Mouse (Mus musculus): ENCODE data around the gene Jmjd7. TPM values are rescaled to one million over a fixed set of nuclear protein-coding genes. Genes with fewer than 3 reads are reported as not detected.

Gene Jmjd7
- polyA plus RNA-seq, 1 experiment from 2014 or later, result 6.0 TPM

DNA sequence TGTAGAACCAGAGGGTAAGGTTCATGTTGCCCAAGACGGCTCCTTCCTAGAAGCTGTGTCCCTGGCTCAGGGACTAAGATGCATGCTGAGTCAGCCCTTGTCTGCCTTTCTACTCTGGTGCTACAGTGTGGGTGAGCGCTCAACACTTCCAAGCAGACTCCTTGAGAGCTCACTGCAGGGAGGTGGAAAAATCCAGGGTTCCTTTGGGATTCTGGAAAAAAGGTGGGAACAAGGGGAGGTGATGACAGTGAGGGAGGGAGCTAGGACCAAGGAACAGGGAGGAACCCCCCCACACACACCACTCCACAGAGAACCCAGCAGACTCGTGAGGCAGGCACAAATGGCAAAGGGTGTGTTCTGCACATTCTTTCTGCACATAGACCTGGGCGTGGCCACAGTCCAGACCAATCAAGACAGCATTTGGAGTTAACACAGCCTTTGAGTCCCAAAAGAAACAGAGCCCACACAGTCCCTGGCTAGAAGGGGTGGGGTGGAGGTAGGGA is 16.9 kb downstream of the Jmjd7 start:
- WGBS (ENCODE audit: insufficient replicate concordance), result 39% methylated on average over 4 of the region's 4 CpGs
- Histone ChIP-seq H3K27me3 (no peaks in the 10 kb centered on the region), H3K4me3 (replicated peaks) (no peak overlapping the region), H3K4me2 (no peak overlapping the region), H3K9me3 (replicated peaks) (no peaks in the 10 kb centered on the region), H3K9ac (no peak overlapping the region), H3K36me3 (replicated peaks) (peaks cover 10% of the 10 kb centered on the region; the same call in 1 of the 2 replicates), H3K27ac (replicated peaks) (no peak overlapping the region), H3K4me1 (replicated peaks) (peaks cover 3% of the 10 kb centered on the region; the same call in 1 of the 2 replicates)
- no peak for ATAC-seq (ENCODE audit: insufficient read depth)

DNA sequence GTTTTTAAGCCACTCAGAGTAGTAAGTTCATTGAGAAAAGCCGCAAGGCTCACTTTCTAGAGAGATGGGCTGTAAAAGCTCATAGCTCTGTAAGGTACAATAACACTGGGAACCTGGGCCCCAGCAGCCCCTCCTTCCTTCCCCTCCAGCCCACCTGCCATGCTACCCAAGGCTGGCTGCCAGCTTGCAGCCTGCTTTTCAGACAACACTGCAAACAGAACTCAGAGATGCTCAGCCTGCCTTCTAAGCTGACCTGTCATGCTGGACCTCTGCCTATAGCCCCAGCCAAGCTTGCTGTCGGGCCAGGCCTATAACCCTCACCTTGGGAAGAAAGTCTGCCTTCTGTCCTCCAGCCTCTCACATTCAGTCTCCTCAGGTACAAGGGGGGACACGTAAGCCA is 17.4 kb downstream of the Jmjd7 start:
- H3K4me2 ChIP-seq, result no peak overlapping the region
- 60% methylated on average over 3 of the region's 3 CpGs for WGBS (ENCODE audit: insufficient replicate concordance)
- H3K27me3 ChIP-seq, result no peaks in the 10 kb centered on the region
- peaks cover 10% of the 10 kb centered on the region; the same call in 1 of the 2 replicates for H3K36me3 ChIP-seq (replicated peaks)
- H3K4me1 ChIP-seq (replicated peaks), result peaks cover 3% of the 10 kb centered on the region; the same call in 1 of the 2 replicates
- H3K9me3 ChIP-seq (replicated peaks), result no peaks in the 10 kb centered on the region
- H3K9ac ChIP-seq, result no peak overlapping the region
- no peak for ATAC-seq (ENCODE audit: insufficient read depth)
- no peak overlapping the region for H3K4me3 ChIP-seq (replicated peaks)
- no peak overlapping the region for H3K27ac ChIP-seq (replicated peaks)

DNA sequence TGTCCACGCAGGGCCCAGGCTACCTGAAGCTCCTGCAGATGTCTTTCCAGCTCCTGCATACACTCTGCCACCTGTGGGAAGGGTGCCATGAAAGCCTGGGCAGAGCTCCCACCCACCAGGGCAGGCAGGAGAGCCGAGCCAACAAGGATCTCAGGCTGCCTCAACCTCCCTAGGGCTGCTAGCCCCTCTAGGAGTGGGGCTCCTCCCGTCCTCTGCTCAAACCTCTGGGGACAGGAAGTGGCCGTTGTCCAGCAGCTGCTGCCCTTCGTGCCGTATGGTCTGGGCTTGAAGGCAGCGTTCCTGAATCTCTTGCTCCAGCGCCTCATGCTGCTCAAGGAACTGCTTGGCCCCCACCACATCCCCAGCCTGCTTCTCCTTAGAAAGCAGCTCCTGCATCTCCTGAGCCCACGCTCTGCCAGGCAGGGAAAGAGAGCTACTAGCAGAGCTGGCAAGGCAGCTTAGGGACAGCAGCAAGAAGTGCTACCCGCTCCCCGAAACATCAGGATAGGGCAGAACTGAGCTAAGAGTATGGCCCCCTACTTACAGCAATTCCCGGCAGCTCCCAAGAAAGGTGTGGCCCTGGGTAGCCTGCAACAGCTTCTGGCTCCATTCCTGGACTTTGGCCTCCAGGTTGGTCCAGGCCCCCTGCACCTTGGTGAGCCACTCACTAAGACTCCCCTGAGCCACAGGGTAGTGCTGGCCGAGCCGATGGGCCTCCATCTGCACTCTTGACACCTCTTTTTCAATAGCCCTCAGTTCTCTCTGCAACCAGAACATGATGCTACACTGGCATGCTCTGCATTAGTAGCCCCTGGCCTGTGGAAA is 19.4 kb downstream of the Jmjd7 start:
- Histone ChIP-seq H3K36me3 (replicated peaks) (peaks cover 4% of the 10 kb centered on the region; the same call in 1 of the 2 replicates), H3K9me3 (replicated peaks) (no peaks in the 10 kb centered on the region), H3K27ac (replicated peaks) (no peak overlapping the region), H3K4me1 (replicated peaks) (peaks cover 3% of the 10 kb centered on the region; the same call in 1 of the 2 replicates), H3K9ac (no peak overlapping the region), H3K4me2 (no peak overlapping the region), H3K4me3 (replicated peaks) (no peak overlapping the region), H3K27me3 (no peaks in the 10 kb centered on the region)
- 56% methylated on average over 14 of the region's 14 CpGs for WGBS (ENCODE audit: insufficient replicate concordance)
- no peak for ATAC-seq (ENCODE audit: insufficient read depth)

DNA sequence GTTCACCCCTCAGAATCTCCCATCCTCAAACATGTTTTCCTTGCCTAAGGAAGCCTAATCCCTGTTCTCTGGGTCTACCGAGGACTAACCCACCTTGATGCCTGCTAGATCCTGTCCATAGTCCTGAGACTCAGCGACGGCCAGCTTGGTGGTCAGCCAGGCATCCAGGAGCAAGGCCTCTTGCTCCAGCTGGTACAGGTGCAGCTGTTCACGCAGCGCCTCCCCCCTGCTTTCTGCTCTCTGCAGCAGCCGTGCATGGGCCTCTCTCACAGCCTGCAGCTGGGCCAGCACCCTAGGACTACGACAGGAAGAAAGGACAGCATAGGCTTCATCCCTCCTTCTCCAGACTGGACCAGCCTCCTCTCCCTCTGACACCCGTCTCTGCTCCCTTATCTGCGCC is 20.9 kb downstream of the Jmjd7 start:
- Histone ChIP-seq H3K9ac (no peak overlapping the region), H3K4me1 (replicated peaks) (peaks cover 3% of the 10 kb centered on the region; the same call in 1 of the 2 replicates), H3K9me3 (replicated peaks) (no peaks in the 10 kb centered on the region), H3K27me3 (no peaks in the 10 kb centered on the region), H3K27ac (replicated peaks) (no peak overlapping the region), H3K4me3 (replicated peaks) (no peak overlapping the region), H3K4me2 (no peak overlapping the region), H3K36me3 (replicated peaks) (no peaks in the 10 kb centered on the region)
- 62% methylated on average over 9 of the region's 9 CpGs for WGBS (ENCODE audit: insufficient replicate concordance)
- no peak for ATAC-seq (ENCODE audit: insufficient read depth)

DNA sequence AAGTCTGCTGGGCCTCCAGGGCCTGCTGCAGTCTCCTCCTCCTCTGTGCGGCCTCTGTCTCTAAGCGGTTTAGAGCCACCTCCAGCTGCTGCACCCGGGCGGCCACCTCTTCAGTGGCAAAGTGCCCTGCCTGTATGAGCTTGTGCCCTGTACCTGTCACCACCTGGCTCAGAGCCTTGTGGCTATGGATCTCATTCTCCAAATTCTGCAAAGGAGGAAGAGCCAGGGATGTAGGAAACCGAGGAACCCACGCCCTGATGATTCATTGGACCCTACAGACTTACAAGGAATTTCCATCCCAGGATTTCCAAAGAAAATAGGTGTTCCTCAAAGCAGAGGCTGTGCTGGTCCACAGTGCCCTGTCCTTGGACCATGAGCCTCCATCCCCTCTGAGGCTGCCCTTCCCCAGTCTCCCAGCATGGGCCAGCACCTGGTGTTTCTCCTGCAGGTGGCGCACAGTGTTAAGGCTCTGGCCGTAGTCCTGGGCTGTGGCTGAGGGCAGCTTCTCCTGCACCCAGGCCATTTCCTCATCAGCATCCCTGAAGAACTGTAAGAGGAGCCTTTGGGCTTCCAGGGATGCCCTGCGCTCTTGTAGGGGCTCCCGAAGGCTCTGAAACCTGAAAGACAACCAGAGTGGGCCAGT is 22.5 kb downstream of the Jmjd7 start:
- Histone ChIP-seq H3K27me3 (no peaks in the 10 kb centered on the region), H3K27ac (replicated peaks) (no peak overlapping the region), H3K4me1 (replicated peaks) (no peaks in the 10 kb centered on the region), H3K4me3 (replicated peaks) (no peak overlapping the region), H3K9me3 (replicated peaks) (no peaks in the 10 kb centered on the region), H3K36me3 (replicated peaks) (no peaks in the 10 kb centered on the region), H3K9ac (no peak overlapping the region), H3K4me2 (no peak overlapping the region)
- WGBS (ENCODE audit: insufficient replicate concordance), result 54% methylated on average over 10 of the region's 10 CpGs
- ATAC-seq (ENCODE audit: insufficient read depth), result no peak

DNA sequence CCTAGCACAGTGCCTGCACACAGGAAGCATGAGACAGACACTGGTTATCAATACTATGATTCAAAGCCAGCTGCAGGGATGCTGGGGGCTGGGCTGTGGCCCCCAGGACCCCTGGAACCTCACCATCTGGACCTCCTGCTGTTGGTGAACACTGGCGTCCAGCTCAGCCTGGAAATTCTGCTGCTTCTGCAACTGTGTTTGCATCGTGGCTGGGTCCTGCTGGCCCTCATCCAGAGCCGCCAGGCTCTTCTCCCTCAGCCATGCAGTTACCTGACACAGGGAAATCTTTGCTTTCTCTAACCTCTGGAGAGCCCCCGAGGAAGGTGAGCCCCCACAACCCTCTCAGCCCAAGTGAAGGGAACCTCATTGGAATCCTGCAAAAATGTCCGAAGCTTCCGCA is 24.1 kb downstream of the Jmjd7 start:
- no peak for ATAC-seq (ENCODE audit: insufficient read depth)

DNA sequence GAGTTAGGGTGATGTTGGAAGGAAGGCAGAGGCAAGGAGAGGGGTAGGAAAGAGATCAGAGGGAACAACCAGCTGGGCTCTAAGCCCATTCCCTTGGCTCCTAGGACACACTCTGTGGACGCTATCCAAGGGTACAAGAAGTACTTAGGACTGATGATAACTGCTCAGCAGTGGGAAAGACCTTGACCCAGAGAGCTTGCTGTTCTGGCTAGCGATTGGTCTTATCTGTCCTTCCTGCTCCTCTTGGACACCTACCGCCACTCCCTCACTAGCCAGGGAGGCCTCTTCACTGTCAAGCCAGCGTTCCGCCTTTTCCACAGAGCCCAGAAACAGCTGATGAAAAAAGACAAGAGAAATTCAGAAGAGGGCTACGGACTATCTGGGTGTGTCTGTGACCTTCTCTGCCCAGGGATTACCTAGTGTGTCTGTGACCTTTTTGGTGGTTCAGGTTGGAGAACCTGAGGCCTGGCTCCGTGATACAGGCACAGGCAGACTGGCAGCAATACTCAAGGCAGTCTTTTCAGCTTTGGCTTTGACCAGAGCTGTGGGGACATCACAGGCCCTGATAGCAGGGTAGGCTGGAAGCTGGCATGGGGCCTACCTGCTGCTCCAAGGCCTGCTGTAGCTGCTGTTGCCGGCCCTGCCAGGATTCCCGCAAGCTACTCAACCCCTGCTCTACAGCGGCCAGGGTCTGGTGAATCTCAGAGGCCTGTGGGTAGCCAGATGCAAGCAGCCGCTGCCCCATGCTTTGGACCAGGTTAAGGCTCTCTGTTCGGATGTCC is 27.7 kb downstream of the Jmjd7 start:
- no peaks in the 10 kb centered on the region for H3K36me3 ChIP-seq (replicated peaks)
- H3K4me1 ChIP-seq (replicated peaks), result no peaks in the 10 kb centered on the region
- no peak overlapping the region for H3K27ac ChIP-seq (replicated peaks)
- ATAC-seq (ENCODE audit: insufficient read depth), result no peak
- no peak overlapping the region for H3K4me3 ChIP-seq (replicated peaks)
- 63% methylated on average over 12 of the region's 12 CpGs for WGBS (ENCODE audit: insufficient replicate concordance)
- H3K27me3 ChIP-seq, result no peaks in the 10 kb centered on the region; the same call in 1 of the 2 replicates
- H3K9ac ChIP-seq, result no peak overlapping the region
- H3K9me3 ChIP-seq (replicated peaks), result no peaks in the 10 kb centered on the region
- H3K4me2 ChIP-seq, result no peak overlapping the region

More for the DNA sequence above, 24.1 kb downstream of the Jmjd7 start:
- Histone ChIP-seq H3K9me3 (replicated peaks) (no peaks in the 10 kb centered on the region), H3K4me2 (no peak overlapping the region), H3K4me3 (replicated peaks) (no peak overlapping the region), H3K27ac (replicated peaks) (no peak overlapping the region), H3K4me1 (replicated peaks) (no peaks in the 10 kb centered on the region), H3K27me3 (no peaks in the 10 kb centered on the region), H3K9ac (no peak overlapping the region), H3K36me3 (replicated peaks) (no peaks in the 10 kb centered on the region)
- 60% methylated on average over 6 of the region's 6 CpGs for WGBS (ENCODE audit: insufficient replicate concordance)

DNA sequence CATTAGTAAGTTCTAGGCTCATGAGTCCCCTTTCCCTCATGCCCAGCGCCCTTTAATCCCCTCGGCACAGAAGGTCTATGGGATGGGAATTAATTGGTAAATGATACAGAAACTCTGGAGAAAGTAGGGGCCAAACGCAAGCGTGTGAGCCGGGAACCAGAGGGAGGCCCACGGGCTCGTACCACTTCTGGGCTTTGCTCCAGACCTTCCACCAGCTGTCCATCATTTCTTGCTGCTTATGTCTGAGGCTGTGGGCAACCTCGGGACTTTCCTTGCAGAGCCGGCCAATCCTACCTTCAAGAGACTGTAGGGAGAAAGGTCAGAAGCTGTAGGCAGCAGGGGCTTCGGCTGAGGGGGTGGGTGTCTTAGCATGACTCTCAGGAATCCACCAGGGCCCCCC is 28.6 kb downstream of the Jmjd7 start:
- H3K9me3 ChIP-seq (replicated peaks), result no peaks in the 10 kb centered on the region
- ATAC-seq (ENCODE audit: insufficient read depth), result no peak
- no peaks in the 10 kb centered on the region; the same call in 1 of the 2 replicates for H3K27me3 ChIP-seq
- no peak overlapping the region for H3K4me2 ChIP-seq
- no peaks in the 10 kb centered on the region for H3K4me1 ChIP-seq (replicated peaks)
- no peak overlapping the region for H3K9ac ChIP-seq
- 66% methylated on average over 10 of the region's 10 CpGs for WGBS (ENCODE audit: insufficient replicate concordance)
- H3K4me3 ChIP-seq (replicated peaks), result no peak overlapping the region
- H3K36me3 ChIP-seq (replicated peaks), result no peaks in the 10 kb centered on the region
- no peak overlapping the region for H3K27ac ChIP-seq (replicated peaks)

DNA sequence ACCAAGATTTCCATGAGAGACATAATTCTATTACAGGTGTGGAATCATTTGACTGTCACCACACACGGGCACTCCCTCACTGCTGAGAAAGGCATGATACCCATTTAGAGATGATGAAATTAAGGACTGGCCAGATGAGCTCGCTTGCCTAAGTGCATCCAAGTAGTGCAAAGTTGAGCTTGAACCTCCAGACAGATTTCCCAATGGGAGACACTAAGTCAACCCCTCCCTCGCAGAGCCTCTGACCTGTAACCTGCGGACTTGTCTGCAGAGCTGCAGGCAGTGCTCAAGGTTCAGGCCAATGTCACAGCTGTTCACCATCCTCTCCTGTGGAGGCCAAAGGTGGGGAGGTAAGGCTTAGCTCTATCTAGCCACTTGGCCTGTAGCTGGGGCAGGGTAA is 31.5 kb downstream of the Jmjd7 start:
- Histone ChIP-seq H3K27me3 (no peaks in the 10 kb centered on the region; the same call in 1 of the 2 replicates), H3K36me3 (replicated peaks) (no peaks in the 10 kb centered on the region), H3K9ac (no peak overlapping the region), H3K4me2 (no peak overlapping the region), H3K4me1 (replicated peaks) (no peaks in the 10 kb centered on the region), H3K27ac (replicated peaks) (no peak overlapping the region), H3K4me3 (replicated peaks) (no peak overlapping the region), H3K9me3 (replicated peaks) (no peaks in the 10 kb centered on the region)
- WGBS (ENCODE audit: insufficient replicate concordance), result 67% methylated on average over 4 of the region's 4 CpGs
- ATAC-seq (ENCODE audit: insufficient read depth), result no peak

DNA sequence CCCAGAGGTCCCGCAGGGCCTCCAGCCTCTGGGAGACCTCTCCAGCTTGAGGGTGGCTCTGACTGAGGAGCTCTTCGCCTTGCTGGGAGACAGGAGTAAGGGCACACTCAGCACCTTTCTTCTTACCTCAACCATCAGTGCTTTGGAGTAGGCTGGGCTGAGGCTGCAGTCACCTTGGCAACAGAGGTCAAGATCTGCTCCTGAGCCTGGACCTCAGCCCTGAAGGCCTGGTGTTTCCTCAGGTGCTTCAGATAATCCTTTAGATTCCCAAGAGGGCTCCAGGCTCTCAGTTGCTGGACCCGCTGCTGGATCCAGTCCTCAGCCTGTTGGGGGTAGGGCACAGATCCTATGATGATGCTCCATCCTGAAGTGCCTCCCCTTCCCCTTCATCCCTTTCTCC is 32.2 kb downstream of the Jmjd7 start:
- WGBS (ENCODE audit: insufficient replicate concordance), result 52% methylated on average over 3 of the region's 3 CpGs
- no peak overlapping the region for H3K27ac ChIP-seq (replicated peaks)
- H3K4me1 ChIP-seq (replicated peaks), result no peaks in the 10 kb centered on the region
- H3K9ac ChIP-seq, result no peak overlapping the region
- H3K4me3 ChIP-seq (replicated peaks), result no peak overlapping the region
- ATAC-seq (ENCODE audit: insufficient read depth), result no peak
- H3K36me3 ChIP-seq (replicated peaks), result no peaks in the 10 kb centered on the region
- H3K27me3 ChIP-seq, result no peaks in the 10 kb centered on the region; the same call in 1 of the 2 replicates
- no peaks in the 10 kb centered on the region for H3K9me3 ChIP-seq (replicated peaks)
- no peak overlapping the region for H3K4me2 ChIP-seq

DNA sequence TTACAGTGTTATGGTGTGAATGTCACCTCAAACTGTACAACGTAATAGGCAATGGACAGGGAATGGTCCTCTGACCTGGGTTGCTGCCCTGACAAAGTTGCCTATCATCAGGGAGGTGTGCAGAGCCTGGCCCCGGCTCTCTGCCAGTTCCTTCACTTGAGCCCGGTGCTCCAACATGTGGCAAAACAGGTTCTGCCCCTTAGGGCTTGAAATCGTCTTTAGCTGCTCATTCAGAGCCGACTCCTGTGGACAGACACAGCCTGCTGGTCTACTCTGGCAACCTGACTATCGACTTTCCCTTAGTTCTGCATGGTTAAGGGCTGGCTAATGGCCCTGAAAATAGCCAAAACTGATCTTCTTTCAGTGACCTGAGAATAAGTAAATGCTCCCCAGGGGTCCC is 32.9 kb downstream of the Jmjd7 start:
- WGBS (ENCODE audit: insufficient replicate concordance), result 54% methylated on average over 6 of the region's 6 CpGs

More for the DNA sequence above, 32.9 kb downstream of the Jmjd7 start:
- Histone ChIP-seq H3K9ac (no peak overlapping the region), H3K9me3 (replicated peaks) (no peaks in the 10 kb centered on the region), H3K27ac (replicated peaks) (no peak overlapping the region), H3K4me2 (no peak overlapping the region), H3K27me3 (no peaks in the 10 kb centered on the region; the same call in 1 of the 2 replicates), H3K4me1 (replicated peaks) (no peaks in the 10 kb centered on the region), H3K4me3 (replicated peaks) (no peak overlapping the region), H3K36me3 (replicated peaks) (no peaks in the 10 kb centered on the region)
- ATAC-seq (ENCODE audit: insufficient read depth), result no peak

Measured in liver, embryonic 15.5 days (tissue).